Mouse (Mus musculus) midbrain, embryonic 15.5 days (tissue): ENCODE measurements around the gene Gm4836. TPM values are rescaled to one million over a fixed set of nuclear protein-coding genes. Genes with fewer than 3 reads are reported as not detected.
"Not testable (repeated sequence)": the region's sequence is repeated elsewhere in the genome, so short reads cannot be mapped to it uniquely, and the experiment has no call there.

ENCODE experiments used
- ATAC-seq: fragments of 200-750 bp; cut with Nextera tagmentation; replicated peaks from 2 replicates; pipeline ENCODE4 v1.8.0; 2017; ENCODE audit warnings: moderate TSS enrichment
- H3K27ac ChIP-seq: fragments of 300-500 bp; sonication (generic); 2 replicates; pipeline ENCODE4 v1.5.1; 2015; ENCODE audit warnings: mild to moderate bottlenecking, inconsistent platforms
- H3K27me3 ChIP-seq: fragments of 300-500 bp; sonication (generic); replicated peaks from 2 replicates; pipeline ENCODE4 v1.6.1; 2015; ENCODE audit warnings: inconsistent platforms
- H3K36me3 ChIP-seq: fragments of 300-500 bp; sonication (generic); replicated peaks from 2 replicates; pipeline ENCODE4 v1.6.1; 2015; ENCODE audit warnings: inconsistent platforms
- H3K4me1 ChIP-seq: fragments of 300-500 bp; sonication (generic); 2 replicates; pipeline ENCODE4 v1.6.1; 2015; ENCODE audit warnings: inconsistent platforms
- H3K4me2 ChIP-seq: fragments of 300-500 bp; sonication (generic); 2 replicates; pipeline ENCODE4 v1.6.1; 2015; ENCODE audit warnings: inconsistent platforms, mild to moderate bottlenecking, moderate library complexity
- H3K4me3 ChIP-seq: fragments of 300-500 bp; sonication (generic); 2 replicates; pipeline ENCODE4 v1.5.1; 2015; ENCODE audit warnings: mild to moderate bottlenecking, inconsistent platforms
- H3K9ac ChIP-seq: fragments of 300-500 bp; sonication (generic); 2 replicates; pipeline ENCODE4 v1.6.1; 2015; ENCODE audit warnings: mild to moderate bottlenecking, inconsistent platforms
- H3K9me3 ChIP-seq: fragments of 300-500 bp; sonication (generic); 2 replicates; pipeline ENCODE4 v1.6.1; 2016; ENCODE audit warnings: inconsistent platforms
- WGBS: fragments of 180-500 bp; shearing (Covaris S2); methylation state at CpG from one replicate; pipeline ENCODE4 v1.1.7; 2015; ENCODE audit warnings: mixed read lengths; 5-methylcytosine and 5-hydroxymethylcytosine counted together
- polyA plus RNA-seq: library from polyadenylated mRNA; unstranded; fragments of >200 nt; fragmentation: Nextera tagmentation; extraction: Ambion mirVana; gene quantifications from 2 replicates; pipeline ENCODE4 v1.2.1, GENCODE M21; 2015

The Gm4836 gene
- not detected in 2 replicates for polyA plus RNA-seq

DNA sequence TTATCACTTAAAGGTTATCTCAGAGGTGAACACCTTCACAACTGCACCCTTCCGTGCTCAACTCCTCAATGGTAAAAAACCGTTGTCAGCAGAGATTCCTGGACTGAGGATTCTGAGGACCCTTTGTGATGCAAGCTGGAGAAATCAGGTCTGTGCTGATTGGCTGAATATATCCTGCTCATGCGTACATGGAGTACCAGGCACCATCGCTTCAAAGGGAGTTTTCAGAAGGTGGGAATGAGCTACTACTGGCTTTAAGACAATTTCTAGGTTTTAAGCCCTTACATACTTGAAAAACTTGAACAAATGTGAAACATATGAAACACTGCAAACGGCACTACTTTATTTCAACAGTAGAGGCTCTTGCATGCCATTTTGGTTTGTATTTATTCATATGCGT, at the start of gene Gm4836:
TSS of gene Gm4836 (minus strand) at position 101 of the 400 bp plus-strand sequence.
- not testable (repeated sequence) for H3K9me3 ChIP-seq, H3K4me2 ChIP-seq, H3K27ac ChIP-seq, ATAC-seq, H3K4me3 ChIP-seq, H3K27me3 ChIP-seq, H3K4me1 ChIP-seq, H3K36me3 ChIP-seq, H3K9ac ChIP-seq
- no CpG with 5 or more reads among the region's 6 CpGs for WGBS
